Mouse (Mus musculus) ES-Bruce4 (cell line): Measurements from ENCODE around the gene Cpox. TPM values are rescaled to one million over a fixed set of nuclear protein-coding genes. Genes with fewer than 3 reads are reported as not detected.

Experiments used
- H3K27ac ChIP-seq: 2 replicates; pipeline ENCODE4 v1.5.1; 2012; ENCODE audit warnings: low read length, inconsistent platforms; ENCODE audit not compliant: insufficient read depth
- H3K27me3 ChIP-seq: 2 replicates; pipeline ENCODE4 v1.6.1; 2012; ENCODE audit warnings: mild to moderate bottlenecking, low read length, inconsistent platforms; ENCODE audit not compliant: control insufficient read depth, poor library complexity, insufficient read depth, severe bottlenecking
- H3K36me3 ChIP-seq: 2 replicates; pipeline ENCODE4 v1.6.1; 2012; ENCODE audit warnings: inconsistent platforms, mild to moderate bottlenecking, low read length, moderate library complexity; ENCODE audit not compliant: control insufficient read depth, poor library complexity, insufficient read depth, severe bottlenecking
- H3K4me1 ChIP-seq: one replicate; pipeline ENCODE4 v1.8.1; 2011; ENCODE audit warnings: low read length; ENCODE audit not compliant: control insufficient read depth, insufficient read depth
- H3K4me3 ChIP-seq: 2 replicates; pipeline ENCODE4 v1.5.1; 2011; ENCODE audit warnings: low read depth, mild to moderate bottlenecking, low read length
- H3K9ac ChIP-seq: 2 replicates; pipeline ENCODE4 v1.6.1; 2012; ENCODE audit warnings: low read depth, mild to moderate bottlenecking, inconsistent platforms; ENCODE audit not compliant: poor library complexity, severe bottlenecking
- H3K9me3 ChIP-seq: replicated peaks from 2 replicates; pipeline ENCODE4 v1.6.1; 2012; ENCODE audit warnings: mild to moderate bottlenecking, low read length, inconsistent platforms; ENCODE audit not compliant: control insufficient read depth, poor library complexity, insufficient read depth, severe bottlenecking
- CTCF ChIP-seq: IDR thresholded peaks from one replicate; pipeline ENCODE4 v1.8.1; 2011; ENCODE audit warnings: low read depth, low read length
- EP300 ChIP-seq: IDR thresholded peaks from 2 replicates; pipeline ENCODE4 v1.6.1; 2011; ENCODE audit warnings: low read depth, low read length; ENCODE audit not compliant: insufficient read depth
- POLR2A ChIP-seq: IDR thresholded peaks from one replicate; pipeline ENCODE4 v1.8.1; 2011; ENCODE audit warnings: low read length; ENCODE audit not compliant: insufficient read depth
- polyA plus RNA-seq: library from polyadenylated mRNA; stranded (reverse); fragments of >200 nt; gene quantifications from 2 replicates; pipeline ENCODE4 v1.2.4, GENCODE M21; 2011; ENCODE audit warnings: low read depth; ENCODE audit not compliant: missing spikeins, insufficient read depth, insufficient read length

Gene Cpox
- polyA plus RNA-seq, 1 experiment = 35.2 TPM

- H3K4me1 ChIP-seq = no peaks in the 10 kb centered on the region
- TF ChIP-seq POLR2A (no peak), EP300 (no peak), CTCF (no peak)
- H3K9me3 ChIP-seq = no peaks in the 10 kb centered on the region
- H3K36me3 ChIP-seq = no peaks in the 10 kb centered on the region
- no peak overlapping the region for H3K27ac ChIP-seq
- H3K27me3 ChIP-seq = no peaks in the 10 kb centered on the region
- no peak overlapping the region for H3K4me3 ChIP-seq
- H3K9ac ChIP-seq = no peak overlapping the region
These were observed 27.2 kb downstream of the Cpox start for GRCm38 (mm10) chr16:58697261-58697660.

- Histone ChIP-seq H3K36me3 (no peaks in the 10 kb centered on the region), H3K27me3 (no peaks in the 10 kb centered on the region), H3K9ac (no peak overlapping the region), H3K4me3 (no peak overlapping the region), H3K9me3 (no peaks in the 10 kb centered on the region), H3K4me1 (no peaks in the 10 kb centered on the region), H3K27ac (no peak overlapping the region)
- no peak for TF ChIP-seq POLR2A
- no peak for TF ChIP-seq EP300
- no peak for TF ChIP-seq CTCF
These were observed 30.1 kb downstream of the Cpox start for GRCm38 (mm10) chr16:58700174-58700573.

GRCm38 (mm10) chr16:58700816-58701424 is 30.8 kb downstream of the Cpox start:
- no peaks in the 10 kb centered on the region for H3K4me1 ChIP-seq
- no peak overlapping the region for H3K9ac ChIP-seq
- no peaks in the 10 kb centered on the region for H3K9me3 ChIP-seq
- no peaks in the 10 kb centered on the region for H3K27me3 ChIP-seq
- H3K36me3 ChIP-seq = no peaks in the 10 kb centered on the region
- H3K27ac ChIP-seq = no peak overlapping the region
- TF ChIP-seq POLR2A = no peak
- no peak for TF ChIP-seq EP300
- TF ChIP-seq CTCF = no peak
- H3K4me3 ChIP-seq = no peak overlapping the region

- H3K4me3 ChIP-seq = no peak overlapping the region
- H3K27ac ChIP-seq = no peak overlapping the region
- no peak overlapping the region for H3K9ac ChIP-seq
- TF ChIP-seq POLR2A = no peak
- no peak for TF ChIP-seq CTCF
- TF ChIP-seq EP300 = no peak
- no peaks in the 10 kb centered on the region for H3K27me3 ChIP-seq
- no peaks in the 10 kb centered on the region for H3K4me1 ChIP-seq
- H3K9me3 ChIP-seq = no peaks in the 10 kb centered on the region
- H3K36me3 ChIP-seq = no peaks in the 10 kb centered on the region
These were observed 31.7 kb downstream of the Cpox start for GRCm38 (mm10) chr16:58701779-58702178.

- Histone ChIP-seq H3K27ac (no peak overlapping the region), H3K9ac (no peak overlapping the region), H3K4me3 (no peak overlapping the region), H3K4me1 (no peaks in the 10 kb centered on the region), H3K27me3 (no peaks in the 10 kb centered on the region), H3K36me3 (no peaks in the 10 kb centered on the region), H3K9me3 (no peaks in the 10 kb centered on the region)
- no peak for TF ChIP-seq CTCF
- no peak for TF ChIP-seq EP300
- no peak for TF ChIP-seq POLR2A
These were observed 32.3 kb downstream of the Cpox start for GRCm38 (mm10) chr16:58702329-58702932.

- H3K27ac ChIP-seq = no peak overlapping the region
- no peak overlapping the region for H3K4me3 ChIP-seq
- no peak for TF ChIP-seq EP300
- no peak for TF ChIP-seq CTCF
- no peak for TF ChIP-seq POLR2A
- no peak overlapping the region for H3K9ac ChIP-seq
- no peaks in the 10 kb centered on the region for H3K36me3 ChIP-seq
- no peaks in the 10 kb centered on the region for H3K27me3 ChIP-seq
- H3K9me3 ChIP-seq = no peaks in the 10 kb centered on the region
- no peaks in the 10 kb centered on the region for H3K4me1 ChIP-seq
These were observed 33.5 kb downstream of the Cpox start for GRCm38 (mm10) chr16:58703382-58704124.
